In genomic region chr8:126971314-126971664, GRCm38 (mm10) we compare ENCODE assay signal across 8 mouse cellular contexts. TPM values are rescaled to one million over a fixed set of nuclear protein-coding genes. Genes with fewer than 3 reads are reported as not detected.
DNase-seq lines count a peak whose midpoint lies in the region; ATAC-seq and TF ChIP-seq lines count a peak whose summit lies in the region.

No protein-coding gene starts in this region.

- DNase-seq in lung, adult 2 months = no peak
- no peak for DNase-seq in lung, postnatal 14 days
- DNase-seq in ovary, postnatal 14 days (ENCODE audit: low spot score) = no peak
- no peak for DNase-seq in Muller cell, postnatal 12 days (ENCODE audit: inconsistent ontology term)
- no peak for DNase-seq in right cerebral cortex, postnatal 14 days

- no peaks in the 10 kb centered on the region for H3K9me3 ChIP-seq in embryonic facial prominence, embryonic 13.5 days
- no peaks in the 10 kb centered on the region for H3K9me3 ChIP-seq in intestine, embryonic 15.5 days
- no peaks in the 10 kb centered on the region for H3K9me3 ChIP-seq in neural tube, embryonic 14.5 days (ENCODE audit: control insufficient read depth, low read length)

- peak overlapping the region; percentile 88 for H3K4me2 ChIP-seq in embryonic facial prominence, embryonic 13.5 days
- H3K4me2 ChIP-seq in intestine, embryonic 15.5 days (replicated peaks) = peak overlapping the region; percentile 82
- H3K4me2 ChIP-seq in neural tube, embryonic 14.5 days (ENCODE audit: low read depth, low read length) = peak overlapping the region; percentile 74

- H3K4me1 ChIP-seq in lung, adult 2 months (ENCODE audit: control insufficient read depth, insufficient read depth, low read length) = peaks cover 2% of the 10 kb centered on the region; the same call in 1 of the 2 replicates
- peaks cover 9% of the 10 kb centered on the region for H3K4me1 ChIP-seq in embryonic facial prominence, embryonic 13.5 days
- H3K4me1 ChIP-seq in intestine, embryonic 15.5 days (replicated peaks) = peaks cover 7% of the 10 kb centered on the region
- H3K4me1 ChIP-seq in neural tube, embryonic 14.5 days (ENCODE audit: control insufficient read depth, insufficient read depth, low read length) = peaks cover 5% of the 10 kb centered on the region; the same call in 1 of the 2 replicates

- 5% methylated on average over 13 of the region's 13 CpGs for WGBS in lung, adult 2 months
- WGBS in embryonic facial prominence, embryonic 13.5 days = 15% methylated on average over 13 of the region's 13 CpGs
- WGBS in intestine, embryonic 15.5 days = 8% methylated on average over 13 of the region's 13 CpGs
- WGBS in neural tube, embryonic 14.5 days = 12% methylated on average over 13 of the region's 13 CpGs

- TF ChIP-seq POLR2A in lung, adult 2 months (IDR thresholded peaks at IDR 0.05; ENCODE audit: borderline replicate concordance, extremely low read depth, low read depth, low read length) = no peak

- TF ChIP-seq CTCF in lung, adult 2 months (IDR thresholded peaks at IDR 0.05; ENCODE audit: insufficient read depth, low read length) = no peak

- peak; percentile 21; the same call in 1 of the 2 replicates for ATAC-seq in embryonic facial prominence, embryonic 13.5 days (ENCODE audit: insufficient number of reproducible peaks, insufficient read depth, low FRiP score, low TSS enrichment, low read depth)
- peak; percentile 47 for ATAC-seq in intestine, embryonic 15.5 days
- ATAC-seq in neural tube, embryonic 14.5 days (ENCODE audit: low read depth) = no peak; the same call in 1 of the 2 replicates

- H3K27me3 ChIP-seq in embryonic facial prominence, embryonic 13.5 days = peaks cover 1% of the 10 kb centered on the region; the same call in 1 of the 2 replicates
- H3K27me3 ChIP-seq in intestine, embryonic 15.5 days (replicated peaks) = no peaks in the 10 kb centered on the region
- H3K27me3 ChIP-seq in neural tube, embryonic 14.5 days (ENCODE audit: control insufficient read depth, insufficient read depth, low read length) = no peaks in the 10 kb centered on the region

- peaks cover 30% of the 10 kb centered on the region for H3K36me3 ChIP-seq in embryonic facial prominence, embryonic 13.5 days
- peaks cover 7% of the 10 kb centered on the region; the same call in 1 of the 2 replicates for H3K36me3 ChIP-seq in intestine, embryonic 15.5 days
- H3K36me3 ChIP-seq in neural tube, embryonic 14.5 days (ENCODE audit: control insufficient read depth, insufficient read depth, low read length) = no peaks in the 10 kb centered on the region; the same call in 1 of the 2 replicates

- peak overlapping the region; percentile 89 for H3K9ac ChIP-seq in embryonic facial prominence, embryonic 13.5 days
- peak overlapping the region; percentile 67 for H3K9ac ChIP-seq in intestine, embryonic 15.5 days
- peak overlapping the region; percentile 64; the same call in 1 of the 2 replicates for H3K9ac ChIP-seq in neural tube, embryonic 14.5 days (replicated peaks; ENCODE audit: low read depth, low read length)

- peak overlapping the region; percentile 87 for H3K27ac ChIP-seq in embryonic facial prominence, embryonic 13.5 days
- peak overlapping the region; percentile 62 for H3K27ac ChIP-seq in intestine, embryonic 15.5 days
- peak overlapping the region; percentile 78 for H3K27ac ChIP-seq in neural tube, embryonic 14.5 days (ENCODE audit: low read depth, low read length)

- H3K4me3 ChIP-seq in lung, adult 2 months (replicated peaks; ENCODE audit: extremely low read depth, low read depth, low read length) = peak overlapping the region; percentile 88
- peak overlapping the region; percentile 99 for H3K4me3 ChIP-seq in embryonic facial prominence, embryonic 13.5 days
- peak overlapping the region; percentile 94 for H3K4me3 ChIP-seq in intestine, embryonic 15.5 days (replicated peaks)
- H3K4me3 ChIP-seq in neural tube, embryonic 14.5 days (ENCODE audit: low read depth, low read length) = peak overlapping the region; percentile 88

RNA-seq across cellular contexts. Expression of gene Rbm34, which starts 0.4 kb away (rescaled TPM):
- polyA plus RNA-seq in lung, adult 2 months (2012; rRNA removed) = 2.1 and 2.4 TPM in 2 replicates
- polyA plus RNA-seq in embryonic facial prominence, embryonic 13.5 days (2015; fragmentation: Nextera tagmentation; extraction: Ambion mirVana) = 25.3 and 31.7 TPM in 2 replicates
- polyA plus RNA-seq in intestine, embryonic 15.5 days (2015; fragmentation: Nextera tagmentation; extraction: Ambion mirVana) = 24.8 and 30.0 TPM in 2 replicates
- 25.4 and 26.4 TPM in 2 replicates for polyA plus RNA-seq in neural tube, embryonic 14.5 days (2014; fragmentation: Nextera tagmentation; extraction: Ambion mirVana)

RNA-seq across cellular contexts. Expression of gene Tomm20, which starts 25.6 kb away (rescaled TPM):
- polyA plus RNA-seq in lung, adult 2 months (2012; rRNA removed) = 184 and 369 TPM in 2 replicates
- polyA plus RNA-seq in embryonic facial prominence, embryonic 13.5 days (2015; fragmentation: Nextera tagmentation; extraction: Ambion mirVana) = 180 and 207 TPM in 2 replicates
- 295 and 300 TPM in 2 replicates for polyA plus RNA-seq in intestine, embryonic 15.5 days (2015; fragmentation: Nextera tagmentation; extraction: Ambion mirVana)
- 219 and 222 TPM in 2 replicates for polyA plus RNA-seq in neural tube, embryonic 14.5 days (2014; fragmentation: Nextera tagmentation; extraction: Ambion mirVana)
